Mouse (Mus musculus) ES-Bruce4 (cell line): ENCODE measurements at regions not wholly inside any gene's neighbourhood (a gene's known extent, or its start where the extent isn't known, plus 50 kb on each side); places are given as distances from the start of the nearest gene placed in this dataset.

ENCODE experiments used
- CTCF ChIP-seq: IDR thresholded peaks from one replicate; pipeline ENCODE4 v1.8.1; 2011; ENCODE audit warnings: low read depth, low read length
- EP300 ChIP-seq: IDR thresholded peaks from 2 replicates; pipeline ENCODE4 v1.6.1; 2011; ENCODE audit warnings: low read depth, low read length; ENCODE audit not compliant: insufficient read depth
- POLR2A ChIP-seq: IDR thresholded peaks from one replicate; pipeline ENCODE4 v1.8.1; 2011; ENCODE audit warnings: low read length; ENCODE audit not compliant: insufficient read depth

- TF ChIP-seq CTCF (no peak), EP300 (no peak), POLR2A (no peak)
Observed at GRCm38 (mm10) chr4:135039234-135039633, 81.2 kb upstream of the Runx3 start.
